Mouse (Mus musculus): Measurements from ENCODE around the gene Nfe2l3.

- TF ChIP-seq CTCF (IDR thresholded peaks at IDR 0.05; ENCODE audit: low read depth) (no peak), EP300 (IDR thresholded peaks at IDR 0.05; ENCODE audit: low read depth) (no peak)
Observed at GRCm38 (mm10) chr6:51391816-51392490, 40.5 kb upstream of the Nfe2l3 start.

Measured in liver, embryonic 14.5 days (tissue).